Mouse (Mus musculus) left cerebral cortex, postnatal 14 days (tissue): ENCODE measurements around the gene Pogk. TPM values are rescaled to one million over a fixed set of nuclear protein-coding genes. Genes with fewer than 3 reads are reported as not detected.
A peak's percentile ranks its signal among the peaks of the same experiment; 100 is the strongest.

Experiments used
- DNase-seq, 2 experiments: peaks; one replicate each; pipeline ENCODE4 v3.0.0; 2021 to 2022; ENCODE audit warnings: low spot score in 2 of 2, mixed read lengths in 1 of 2
- intact Hi-C: fragments of 180-260 bp; cut with DNase I; formaldehyde crosslinking; loops from one replicate; pipeline ENCODE4 v1.15.1; 2025
- long read RNA-seq, 2 experiments: library from polyadenylated mRNA; stranded (forward); transcript quantifications; one replicate each; pipeline ENCODE4 v2.0.0; 2021
- total RNA-seq, 2 experiments: library from RNA; stranded (reverse); gene quantifications; 2 replicates each; pipeline ENCODE4 v1.2.3; 2021

Pogk gene
- 10 to 100 TPM; 31.5 to 31.9 TPM for total RNA-seq
- long read RNA-seq, experiment 1, full-length matches to known transcripts: 1 of 3 reads
- long read RNA-seq, experiment 1, partial matches to known transcripts: 0 of 3 reads
- long read RNA-seq, experiment 1, other reads (novel, unspliced or antisense): 2 of 3 reads
- long read RNA-seq, experiment 2, full-length matches to known transcripts: 1 of 3 reads
- long read RNA-seq, experiment 2, partial matches to known transcripts: 0 of 3 reads
- long read RNA-seq, experiment 2, other reads (novel, unspliced or antisense): 2 of 3 reads

- intact Hi-C loops: no loop called here
- peak; percentile 63 to 80 for DNase-seq
Observed at GRCm38 (mm10) chr1:166409701-166410220, at the start of gene Pogk. Gene Pogk, minus strand, starts transcription at chr1:166409863.

DNA sequence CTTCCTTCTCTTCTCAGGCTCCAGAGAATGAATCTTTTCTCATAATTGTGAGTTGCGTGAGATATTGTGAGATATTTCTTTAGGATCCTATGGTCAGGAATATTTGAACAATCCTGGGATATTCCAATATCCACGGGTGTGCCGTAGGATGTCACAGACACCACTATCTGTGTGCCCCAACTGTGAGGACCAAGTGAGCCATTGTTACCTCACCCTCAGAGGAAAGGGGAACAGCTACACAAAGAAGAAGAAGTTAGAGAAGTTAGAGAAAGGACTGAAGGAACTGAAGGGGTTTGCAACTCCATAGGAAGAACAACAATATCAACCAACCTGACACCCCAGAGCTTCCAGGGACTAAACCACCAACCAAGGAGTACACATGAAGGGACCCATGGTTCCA, 32.3 kb upstream of the Pogk start:
- intact Hi-C loops: no loop called here

GRCm38 (mm10) chr1:166439426-166439825, 29.8 kb upstream of the Pogk start:
- intact Hi-C loops: no loop called here
- DNase-seq: no peak

More for the DNA sequence above, 32.3 kb upstream of the Pogk start:
- DNase-seq: no peak

GRCm38 (mm10) chr1:166429809-166430431, 20.3 kb upstream of the Pogk start:
- intact Hi-C loops: loop anchor here (5.0 kb wide), 2 partner anchors 307 to 782 kb away; no protein-coding TSS in a partner anchor
- peak; percentile 32 to 51 for DNase-seq

DNA sequence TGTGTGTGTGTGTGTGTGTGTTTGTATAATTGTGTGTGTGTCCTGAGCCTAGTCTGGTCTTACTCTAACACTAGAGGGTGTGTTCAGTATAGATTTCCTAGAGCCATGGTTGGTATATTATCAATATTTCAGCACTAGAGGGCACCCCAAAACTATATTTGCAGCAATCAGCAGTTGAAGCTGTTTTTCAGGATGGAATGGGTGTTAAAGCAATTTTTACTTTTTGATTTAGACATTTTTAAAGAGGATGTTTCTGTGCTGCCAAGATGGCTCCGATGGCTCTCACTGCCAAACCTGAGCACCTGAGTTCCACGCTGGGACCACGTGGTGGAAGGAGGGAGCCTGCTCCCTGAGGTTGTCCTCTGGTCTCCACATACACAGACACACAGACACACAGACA, 19.4 kb upstream of the Pogk start:
- intact Hi-C loops: loop anchor here (5.0 kb wide), 1 partner anchor 783 kb away; no protein-coding TSS in a partner anchor
- peak; percentile 59 to 83 for DNase-seq

GRCm38 (mm10) chr1:166412266-166412665, 2.6 kb upstream of the Pogk start:
- no peak for DNase-seq
- intact Hi-C loops: no loop called here

GRCm38 (mm10) chr1:166411541-166411940, 1.9 kb upstream of the Pogk start:
- DNase-seq: no peak
- intact Hi-C loops: no loop called here

- DNase-seq: no peak
- intact Hi-C loops: no loop called here
Observed at GRCm38 (mm10) chr1:166409177-166409700, 424 bp downstream of the Pogk start.

- intact Hi-C loops: no loop called here
- no peak for DNase-seq
Observed at GRCm38 (mm10) chr1:166403846-166404245, 5.8 kb downstream of the Pogk start.

GRCm38 (mm10) chr1:166402003-166402402, 7.7 kb downstream of the Pogk start:
- peak; percentile 41 to 74 for DNase-seq
- intact Hi-C loops: no loop called here

DNA sequence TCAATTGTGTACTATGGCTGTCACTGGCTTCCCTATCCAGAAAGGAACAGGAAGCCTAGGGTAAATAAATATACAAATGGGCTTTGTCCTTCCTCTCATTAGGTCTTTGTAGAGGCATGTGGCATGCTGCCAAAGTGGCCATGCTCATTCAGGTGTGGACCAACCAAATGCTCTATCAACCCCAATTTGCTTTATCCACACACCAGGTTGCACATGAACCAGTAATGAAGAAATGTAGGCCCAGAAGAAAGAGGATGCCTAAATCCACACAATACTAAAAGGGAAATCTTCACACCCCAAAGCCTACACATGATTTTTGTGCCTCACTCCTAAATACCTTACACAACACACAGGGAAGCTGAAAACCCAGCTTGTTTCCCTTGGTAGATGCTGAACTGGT, 8.2 kb downstream of the Pogk start:
- intact Hi-C loops: no loop called here
- DNase-seq: no peak

DNA sequence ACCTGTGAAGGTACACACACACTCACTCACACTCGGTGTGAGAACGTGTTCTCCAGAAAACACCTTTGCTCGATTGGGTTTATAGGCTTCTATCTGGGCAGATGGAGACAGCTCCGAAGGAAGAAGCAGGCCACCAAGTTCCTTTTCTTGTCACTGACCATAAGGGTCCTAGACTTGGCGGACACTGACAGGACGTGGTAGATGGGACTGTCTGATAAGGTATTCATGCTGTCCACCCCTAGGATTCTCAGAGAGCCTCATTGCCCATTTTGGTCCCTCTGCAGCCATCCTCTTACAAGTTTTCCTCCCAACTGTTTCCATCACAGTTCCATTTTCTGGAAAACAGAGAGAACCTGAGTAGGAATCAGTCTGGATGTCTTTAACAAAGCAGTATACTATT, 13.3 kb downstream of the Pogk start:
- intact Hi-C loops: no loop called here
- no peak for DNase-seq

DNA sequence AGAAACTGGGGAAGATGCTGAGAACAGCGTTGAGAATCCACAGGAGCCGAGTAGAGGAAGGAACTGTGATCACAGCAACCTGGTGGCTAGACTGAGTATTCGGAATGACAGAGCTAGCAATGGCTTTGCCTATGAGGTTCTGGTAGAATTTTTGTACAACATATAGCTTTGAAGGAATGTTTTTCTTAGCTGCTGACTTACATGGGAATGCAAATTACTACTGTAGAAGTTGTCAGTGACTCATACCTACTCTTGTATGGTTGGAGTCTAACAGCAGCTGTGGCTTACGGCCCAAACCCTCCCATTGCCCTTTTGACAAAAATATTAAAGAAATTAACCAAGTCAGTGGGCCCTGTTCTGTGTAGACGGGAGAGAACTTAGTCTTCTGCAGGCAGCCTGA, 14.0 kb downstream of the Pogk start:
- intact Hi-C loops: no loop called here
- DNase-seq: no peak

DNA sequence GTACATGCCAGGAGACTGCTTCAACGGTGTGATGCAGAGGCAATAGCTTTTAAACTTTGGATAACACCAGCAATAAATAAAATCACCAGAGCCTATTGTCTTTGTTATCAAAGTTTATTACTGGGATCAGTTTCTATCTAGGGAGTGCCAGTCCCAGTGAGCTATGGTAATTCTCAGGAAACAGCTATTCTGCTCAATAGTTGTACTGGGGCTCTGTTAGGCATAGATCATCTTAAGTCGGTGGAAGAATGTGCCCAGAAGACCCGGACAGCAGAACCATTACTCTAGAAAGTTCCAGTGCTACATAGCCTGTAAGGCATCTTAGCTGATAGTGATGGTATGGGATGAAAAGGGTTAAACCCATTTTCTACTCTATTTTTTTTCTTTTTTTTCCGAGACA, 14.9 kb downstream of the Pogk start:
- DNase-seq: no peak
- intact Hi-C loops: no loop called here

DNA sequence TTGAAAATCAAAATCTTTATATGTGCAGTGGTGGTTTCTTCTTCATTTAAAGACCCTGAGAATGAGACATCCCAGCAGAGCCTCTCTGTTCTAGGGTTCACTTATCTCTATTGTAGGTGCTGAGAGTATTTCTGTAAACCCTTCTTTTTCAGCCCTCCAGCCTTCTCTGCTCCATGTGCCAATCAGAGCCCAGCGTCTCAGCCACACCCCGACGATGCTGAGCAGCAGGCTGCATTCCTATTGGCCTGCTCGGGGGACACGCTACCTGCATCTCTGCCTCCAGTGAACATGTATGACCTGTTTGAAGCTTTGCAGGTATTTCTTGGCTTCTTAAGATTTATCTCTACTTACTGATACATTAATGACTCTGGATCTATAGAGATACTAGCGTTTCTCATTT, 18.0 kb downstream of the Pogk start:
- intact Hi-C loops: no loop called here
- no peak for DNase-seq

GRCm38 (mm10) chr1:166389406-166390125, 20.1 kb downstream of the Pogk start:
- intact Hi-C loops: no loop called here

GRCm38 (mm10) chr1:166388511-166388910, 21.2 kb downstream of the Pogk start:
- DNase-seq: no peak
- intact Hi-C loops: no loop called here

More at GRCm38 (mm10) chr1:166389406-166390125, 20.1 kb downstream of the Pogk start:
- DNase-seq: no peak

- intact Hi-C loops: no loop called here
- no peak for DNase-seq
Observed at GRCm38 (mm10) chr1:166385431-166385830, 24.2 kb downstream of the Pogk start.

GRCm38 (mm10) chr1:166384614-166385013, 25.0 kb downstream of the Pogk start:
- intact Hi-C loops: no loop called here
- no peak for DNase-seq

- no peak for DNase-seq
- intact Hi-C loops: no loop called here
Observed at GRCm38 (mm10) chr1:166382626-166383025, 27.0 kb downstream of the Pogk start.
